Mouse (Mus musculus): ENCODE data around the gene Tmem63c. TPM values are rescaled to one million over a fixed set of nuclear protein-coding genes. Genes with fewer than 3 reads are reported as not detected.
A peak's percentile ranks its signal among the peaks of the same experiment; 100 is the strongest.

Tmem63c gene
- total RNA-seq, 2 experiments from 2014 or later: not detected

DNA sequence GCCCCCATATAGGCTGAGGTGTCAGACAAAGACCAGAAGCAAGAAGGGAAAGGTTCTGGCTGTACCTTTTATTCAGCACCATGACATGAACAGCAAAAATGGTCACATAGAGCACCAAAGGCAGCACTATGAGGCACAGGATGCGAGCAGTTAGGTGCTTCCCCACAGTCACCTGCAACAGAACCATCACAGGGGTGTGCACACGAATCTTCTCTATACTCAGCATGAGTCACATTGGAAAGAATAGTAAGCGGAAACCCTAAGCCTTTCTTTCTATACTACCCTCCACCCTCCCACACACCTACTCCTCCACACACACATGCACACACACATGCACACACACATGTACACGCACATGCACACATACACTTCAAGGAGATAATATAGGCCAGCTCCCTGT, 109.1 kb downstream of the Tmem63c start:
- TF ChIP-seq CTCF (IDR thresholded peaks at IDR 0.05): no peak
- Histone ChIP-seq H3K4me3 (no peak overlapping the region), H3K27ac (no peak overlapping the region)
- DNase-seq: no peak
- intact Hi-C loops (cut with DNase I): loop anchor here (10.0 kb wide), 1 partner anchor 205 kb away; no protein-coding TSS in a partner anchor

DNA sequence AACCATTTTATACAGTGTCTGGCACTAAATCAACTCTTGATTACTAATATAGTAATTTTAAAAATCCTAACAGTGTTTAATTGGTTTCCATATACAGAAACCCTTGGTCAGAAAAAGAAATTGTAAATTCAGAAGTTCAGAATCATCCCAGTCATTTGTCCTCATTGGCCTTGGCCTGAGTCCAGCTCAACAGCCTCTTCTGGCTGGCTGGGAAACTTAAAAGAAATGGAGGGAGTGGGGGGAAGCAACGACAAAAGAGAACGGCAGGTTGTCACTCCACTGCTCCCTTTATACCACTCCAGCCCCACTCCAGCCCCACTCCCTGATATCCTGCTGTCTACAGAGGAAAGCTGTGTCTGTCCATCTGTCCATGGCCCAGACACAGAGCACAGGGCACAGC, 110.0 kb downstream of the Tmem63c start:
- intact Hi-C loops (cut with DNase I): loop anchor here (10.0 kb wide), 1 partner anchor 204 kb away; no protein-coding TSS in a partner anchor
- no peak overlapping the region for H3K4me3 ChIP-seq
- no peak for DNase-seq
- no peak for TF ChIP-seq CTCF (IDR thresholded peaks at IDR 0.05)
- H3K27ac ChIP-seq: no peak overlapping the region

DNA sequence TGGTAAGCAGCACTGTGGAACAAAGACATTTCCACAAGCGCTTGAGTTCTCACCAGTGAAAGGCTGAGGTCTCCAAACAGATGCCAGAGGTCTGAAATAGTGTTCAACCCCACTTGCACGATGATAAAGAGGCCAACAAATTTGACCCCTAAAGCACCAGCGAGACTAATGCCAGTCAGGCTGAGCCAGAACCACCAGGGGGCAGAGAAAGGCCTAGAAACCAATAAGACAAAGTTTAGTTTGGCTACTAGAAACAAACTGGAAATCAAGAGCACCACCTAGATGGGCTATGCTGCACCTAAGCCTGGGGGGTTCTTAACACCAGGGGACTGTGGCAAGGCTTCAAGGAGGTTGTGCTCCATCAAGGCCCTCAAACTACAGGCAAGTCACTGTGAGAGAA, 110.5 kb downstream of the Tmem63c start:
- peak; percentile 48 for TF ChIP-seq CTCF (IDR thresholded peaks at IDR 0.05)
- Histone ChIP-seq H3K27ac (no peak overlapping the region), H3K4me3 (no peak overlapping the region)
- intact Hi-C loops (cut with DNase I): loop anchor here (10.0 kb wide), 1 partner anchor 203 kb away; no protein-coding TSS in a partner anchor
- DNase-seq: no peak

DNA sequence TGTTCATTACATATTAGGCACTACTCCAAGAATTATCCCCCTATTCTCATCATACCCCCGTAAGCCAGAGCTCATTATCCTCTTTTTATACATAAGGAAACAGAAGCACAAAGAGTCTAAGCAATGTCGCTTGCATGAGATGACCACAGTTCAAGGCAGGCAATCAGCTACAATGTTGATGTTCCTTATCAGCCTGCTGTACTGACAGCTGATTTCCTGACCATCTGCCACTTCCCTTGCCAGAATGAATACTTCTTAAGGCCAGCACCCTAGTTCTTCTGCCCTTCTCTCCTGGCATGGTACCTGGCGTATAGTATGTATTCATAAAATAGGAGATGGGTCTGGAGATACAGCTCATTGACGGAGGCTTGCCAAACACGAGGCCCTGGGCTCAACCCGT, 111.1 kb downstream of the Tmem63c start:
- DNase-seq: no peak
- intact Hi-C loops (cut with DNase I): loop anchor here (10.0 kb wide), 1 partner anchor 203 kb away; no protein-coding TSS in a partner anchor
- Histone ChIP-seq H3K27ac (no peak overlapping the region), H3K4me3 (no peak overlapping the region)
- TF ChIP-seq CTCF (IDR thresholded peaks at IDR 0.05): no peak

GRCm38 (mm10) chr12:87132784-87133183, 111.6 kb downstream of the Tmem63c start:
- no peak for DNase-seq
- Histone ChIP-seq H3K4me3 (no peak overlapping the region), H3K27ac (no peak overlapping the region)
- intact Hi-C loops (cut with DNase I): loop anchor here (10.0 kb wide), 1 partner anchor 202 kb away; no protein-coding TSS in a partner anchor
- TF ChIP-seq CTCF (IDR thresholded peaks at IDR 0.05): no peak

DNA sequence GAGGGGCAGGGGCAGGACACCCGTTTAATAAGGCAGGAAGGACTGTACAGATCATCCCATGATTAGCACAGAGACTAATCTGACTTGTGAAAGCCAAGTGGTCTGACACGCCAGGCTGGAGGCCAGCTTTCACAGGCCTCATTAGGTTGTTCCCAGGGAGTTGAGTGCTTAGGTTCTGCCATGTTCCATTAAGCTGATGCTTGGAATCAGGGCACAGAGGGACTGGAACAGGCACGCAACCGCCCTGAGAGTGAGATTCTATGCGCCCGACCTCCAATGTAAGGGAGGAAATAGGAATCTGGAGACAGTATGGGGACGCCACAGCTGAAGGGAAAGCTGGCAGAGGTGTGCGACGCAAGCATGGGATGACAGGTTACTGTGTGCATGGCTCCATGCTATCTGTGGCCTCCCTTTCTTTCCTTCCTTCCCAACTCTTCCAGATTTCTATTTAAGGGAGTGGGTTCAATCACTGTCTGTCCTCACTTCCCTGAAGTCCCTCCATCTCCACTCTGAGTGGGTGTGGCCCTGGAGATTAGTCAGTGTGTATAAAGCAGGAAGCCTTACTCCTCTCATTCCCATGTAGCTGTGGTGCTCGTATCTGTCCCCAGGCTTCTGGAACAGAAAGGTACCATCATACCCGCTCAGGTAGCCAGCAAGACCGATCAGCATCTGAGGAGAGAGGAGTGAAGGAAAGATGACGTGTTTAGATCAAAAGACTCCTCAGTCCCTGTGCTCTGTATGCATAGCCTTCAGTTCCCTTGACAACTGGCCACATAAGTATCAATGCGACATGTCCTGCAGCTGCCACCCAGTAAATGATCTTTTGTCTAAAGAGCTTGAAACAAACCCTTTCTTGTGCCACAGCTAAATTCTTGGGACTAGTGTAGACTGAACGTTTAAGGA, 116.5 kb downstream of the Tmem63c start:
- no peak for DNase-seq
- H3K4me3 ChIP-seq: no peak overlapping the region
- TF ChIP-seq CTCF (IDR thresholded peaks at IDR 0.05): no peak
- intact Hi-C loops (cut with DNase I): loop anchor here (10.0 kb wide), 1 partner anchor 197 kb away; no protein-coding TSS in a partner anchor
- H3K27ac ChIP-seq: no peak overlapping the region

DNA sequence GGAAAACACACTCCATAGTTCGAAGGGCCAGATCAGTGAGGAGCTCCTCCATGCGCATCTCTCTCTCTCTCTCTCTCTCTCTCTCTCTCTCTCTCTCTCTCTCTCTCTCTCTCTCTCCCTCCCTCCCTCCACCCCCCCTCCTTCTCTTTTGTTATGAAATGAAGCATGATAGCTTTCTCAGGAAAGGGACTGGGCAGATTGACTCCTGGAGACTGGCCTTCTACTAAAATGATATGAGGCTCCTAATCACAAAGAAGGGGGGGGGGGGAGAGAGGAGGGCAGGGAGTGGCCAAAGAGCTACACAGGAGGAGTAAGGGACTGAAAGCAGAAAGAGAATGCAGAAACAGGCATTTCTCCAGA, 117.2 kb downstream of the Tmem63c start:
- no peak overlapping the region for H3K4me3 ChIP-seq
- DNase-seq: no peak
- no peak for TF ChIP-seq CTCF (IDR thresholded peaks at IDR 0.05)
- H3K27ac ChIP-seq: no peak overlapping the region
- intact Hi-C loops (cut with DNase I): loop anchor here (10.0 kb wide), 1 partner anchor 196 kb away; no protein-coding TSS in a partner anchor

DNA sequence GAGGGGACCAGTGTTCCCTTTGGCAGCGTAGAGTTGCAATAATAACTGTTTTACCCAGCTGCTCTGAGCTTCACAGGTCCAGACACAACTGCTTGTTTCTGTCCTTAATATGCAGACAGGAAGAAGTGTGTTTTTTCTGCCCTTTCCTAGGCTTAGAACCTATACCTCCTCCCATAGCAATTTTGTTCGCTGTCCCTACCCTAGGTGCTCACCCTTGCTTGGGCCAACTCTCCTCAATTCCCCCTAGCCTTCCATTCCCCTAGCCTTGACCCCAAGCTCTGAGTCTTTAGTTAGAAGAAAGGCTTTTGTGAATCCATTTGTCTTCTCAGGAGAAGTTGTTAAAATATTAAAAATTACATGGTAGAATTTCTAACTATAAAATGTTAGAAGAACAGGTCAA, 117.6 kb downstream of the Tmem63c start:
- Histone ChIP-seq H3K4me3 (no peak overlapping the region), H3K27ac (no peak overlapping the region)
- DNase-seq: no peak
- TF ChIP-seq CTCF (IDR thresholded peaks at IDR 0.05): no peak
- intact Hi-C loops (cut with DNase I): loop anchor here (10.0 kb wide), 1 partner anchor 196 kb away; no protein-coding TSS in a partner anchor

Small RNA genes within 50 kb of the gene (microRNA-seq; reads per million reads assigned to microRNA genes)
- not detected for gene Gm25847

Other genes starting within 250 kb of the Tmem63c start
- 10 to 100 TPM; 21.5 to 28.2 TPM for gene Irf2bpl, start 136.5 kb upstream of the Tmem63c start, total RNA-seq (2021)
- 10 to 100 TPM; 32.2 to 33.8 TPM for gene Cipc, start 74.3 kb upstream of the Tmem63c start, total RNA-seq (2021)
- gene Zdhhc22, start 30.9 kb upstream of the Tmem63c start, total RNA-seq (2021): not detected
- gene Ngb, start 81.2 kb downstream of the Tmem63c start, total RNA-seq (2021): under 1 TPM; 0.14 to 0.20 TPM
- 10 to 100 TPM; 33.1 to 40.2 TPM for gene Gstz1, start 125.8 kb downstream of the Tmem63c start, total RNA-seq (2021)
- 1 to 10 TPM; 6.2 to 6.3 TPM for gene Pomt2, start 126.6 kb downstream of the Tmem63c start, total RNA-seq (2021)
- gene Samd15, start 178.4 kb downstream of the Tmem63c start, total RNA-seq (2021): not detected
- gene Tmed8, start 179.1 kb downstream of the Tmem63c start, total RNA-seq (2021): 1 to 10 TPM; 1.6 to 2.2 TPM
- gene Noxred1, start 217.4 kb downstream of the Tmem63c start, total RNA-seq (2021): 1 to 10 TPM in 1 of 2 experiments, under 1 TPM in 1; 0.26 to 1.1 TPM
- 1 to 10 TPM; 7.3 to 9.5 TPM for gene Vipas39, start 244.9 kb downstream of the Tmem63c start, total RNA-seq (2021)
- gene Ahsa1, start 245.1 kb downstream of the Tmem63c start, total RNA-seq (2021): 100 to 1,000 TPM; 120 to 154 TPM